Mouse (Mus musculus): Measurements from ENCODE around the gene Usp53.
"Not testable (repeated sequence)": the region's sequence is repeated elsewhere in the genome, so short reads cannot be mapped to it uniquely, and the experiment has no call there.

Gene Usp53

GRCm38 (mm10) chr3:122939215-122939614, 45.1 kb downstream of the Usp53 start:
- DNase-seq, result peak; percentile 40 to 52

GRCm38 (mm10) chr3:122937176-122937575, 47.1 kb downstream of the Usp53 start:
- DNase-seq, result not testable (repeated sequence)

GRCm38 (mm10) chr3:122932466-122932865, 51.8 kb downstream of the Usp53 start:
- no peak for DNase-seq

- no peak for DNase-seq
Measured at GRCm38 (mm10) chr3:122929723-122930122, 54.6 kb downstream of the Usp53 start.

GRCm38 (mm10) chr3:122924009-122924914, 60.0 kb downstream of the Usp53 start, which contains the start of gene 1810037I17Rik:
1810037I17Rik (plus strand) TSS chr3:122924203.
- peak; percentile 95 for DNase-seq

GRCm38 (mm10) chr3:122923147-122923546, 61.2 kb downstream of the Usp53 start:
- DNase-seq, result no peak

GRCm38 (mm10) chr3:122921676-122922527, 62.4 kb downstream of the Usp53 start:
- DNase-seq, result no peak

- DNase-seq, result no peak
Measured at GRCm38 (mm10) chr3:122920572-122921435, 63.5 kb downstream of the Usp53 start.

- DNase-seq, result no peak
Measured at GRCm38 (mm10) chr3:122919260-122919659, 65.0 kb downstream of the Usp53 start, which contains the start of gene Gm10959. Gm10959 (minus strand) TSS chr3:122919360.

GRCm38 (mm10) chr3:122918672-122919071, 65.6 kb downstream of the Usp53 start:
- no peak for DNase-seq

- no peak for DNase-seq
Measured at GRCm38 (mm10) chr3:122916191-122916680, 68.1 kb downstream of the Usp53 start.

GRCm38 (mm10) chr3:122915493-122915892, 68.8 kb downstream of the Usp53 start:
- DNase-seq, result no peak

- DNase-seq, result no peak
Measured at GRCm38 (mm10) chr3:122907841-122908240, 76.5 kb downstream of the Usp53 start.

- peak; percentile 23 to 28 for DNase-seq
Measured at GRCm38 (mm10) chr3:122903746-122904433, 80.4 kb downstream of the Usp53 start.

- DNase-seq, result no peak
Measured at GRCm38 (mm10) chr3:122898254-122898653, 86.1 kb downstream of the Usp53 start.

- DNase-seq, result no peak
Measured at GRCm38 (mm10) chr3:122895189-122895731, 89.0 kb downstream of the Usp53 start.

GRCm38 (mm10) chr3:122894772-122895171, 89.5 kb downstream of the Usp53 start, which contains the start of gene Fabp2:
Fabp2 (plus strand) TSS chr3:122895072.
- no peak for DNase-seq

- no peak for DNase-seq
Measured at GRCm38 (mm10) chr3:122888371-122888819, 95.9 kb downstream of the Usp53 start.

GRCm38 (mm10) chr3:122887505-122888301, 96.6 kb downstream of the Usp53 start:
- DNase-seq, result no peak

Data from B cell, adult 2 months (primary cell).